In the genomic region with DNA sequence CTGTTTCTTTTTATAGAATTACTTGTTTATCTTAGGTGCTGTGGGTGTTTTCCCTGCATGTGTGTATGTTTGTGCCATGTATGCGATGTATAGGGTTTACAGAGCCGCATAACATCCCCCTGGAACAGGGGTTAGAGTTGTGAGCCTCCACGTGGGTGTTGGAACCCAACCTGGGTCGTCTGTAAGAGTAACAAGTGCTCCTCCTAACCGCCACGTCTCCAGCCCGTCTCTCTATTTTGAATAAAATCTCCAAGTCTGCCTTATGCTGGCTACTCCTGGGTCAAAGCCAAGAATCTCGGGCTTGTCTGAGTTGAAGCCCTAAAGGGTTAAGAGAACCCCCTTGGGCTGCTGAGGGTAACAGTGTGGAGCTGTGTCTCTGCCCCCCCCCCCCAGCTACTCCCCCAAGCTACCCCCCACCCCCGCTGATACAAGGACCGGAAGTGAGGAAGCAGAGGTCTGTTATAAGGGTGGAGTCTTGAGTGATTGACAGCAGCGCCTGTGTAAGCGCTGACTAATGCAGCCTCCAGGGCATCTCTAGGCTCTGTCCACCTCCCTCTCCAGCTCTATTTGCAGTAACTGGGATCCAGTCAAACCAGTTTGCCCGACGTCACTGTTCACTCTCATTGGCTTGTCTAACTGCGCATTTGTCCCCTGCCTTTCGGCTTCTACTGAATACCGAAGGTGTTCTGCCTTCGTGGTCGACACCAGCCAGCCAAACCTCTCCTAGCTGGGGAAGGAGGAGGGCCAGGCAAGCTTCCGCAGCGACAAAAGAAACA, we compare ENCODE assay signal across 8 mouse cellular contexts. TPM values are rescaled to one million over a fixed set of nuclear protein-coding genes. Genes with fewer than 3 reads are reported as not detected.
A peak's percentile ranks its signal among the peaks of the same experiment; 100 is the strongest.
DNase-seq lines count a peak whose midpoint lies in the region; ATAC-seq lines count a peak whose summit lies in the region.

No protein-coding gene starts in this region.

- peaks cover 9% of the 10 kb centered on the region for H3K4me1 ChIP-seq in forebrain, embryonic 16.5 days (replicated peaks; ENCODE audit: control insufficient read depth, insufficient read depth, low read length)
- H3K4me1 ChIP-seq in hindbrain, embryonic 11.5 days (replicated peaks; ENCODE audit: control insufficient read depth, insufficient read depth, low read length), result 0 out of 2 replicates have a peak, but pooled peaks cover 5% of the 10 kb centered on the region

- 3% methylated on average over 21 of the region's 21 CpGs for WGBS in forebrain, embryonic 16.5 days
- WGBS in hindbrain, embryonic 11.5 days, result 7% methylated on average over 21 of the region's 21 CpGs

- peak; percentile 32 to 43 for DNase-seq in right cerebral cortex, adult 2 months (ENCODE audit: low spot score in 2 of 2)
- no peak for DNase-seq in right cerebral cortex, postnatal 14 days
- DNase-seq in cerebellum, adult 11 months, result peak; percentile 13
- DNase-seq in hindbrain, embryonic 11.5 days (ENCODE audit: low spot score), result peak; percentile 67
- peak; percentile 46 for DNase-seq in layer of hippocampus, adult 9-11 months
- DNase-seq in lung, postnatal 4 days, result peak; percentile 79 to 88
- DNase-seq in skeletal muscle tissue, adult 2 months (ENCODE audit: low read depth, low spot score), result peak; percentile 96

- peak overlapping the region; percentile 77 for H3K4me2 ChIP-seq in forebrain, embryonic 16.5 days (ENCODE audit: low read length)
- H3K4me2 ChIP-seq in hindbrain, embryonic 11.5 days (replicated peaks; ENCODE audit: low read depth, low read length), result peak overlapping the region; percentile 39

- H3K9ac ChIP-seq in forebrain, embryonic 16.5 days (replicated peaks; ENCODE audit: low read depth, low read length), result peak overlapping the region; percentile 59
- H3K9ac ChIP-seq in hindbrain, embryonic 11.5 days (ENCODE audit: low read depth, low read length), result peak overlapping the region; percentile 37

- H3K9me3 ChIP-seq in forebrain, embryonic 16.5 days (ENCODE audit: control insufficient read depth, low read length), result no peaks in the 10 kb centered on the region
- H3K9me3 ChIP-seq in hindbrain, embryonic 11.5 days (ENCODE audit: control insufficient read depth, low read length), result no peaks in the 10 kb centered on the region

- H3K36me3 ChIP-seq in forebrain, embryonic 16.5 days (ENCODE audit: control insufficient read depth, insufficient read depth), result no peaks in the 10 kb centered on the region
- H3K36me3 ChIP-seq in hindbrain, embryonic 11.5 days (ENCODE audit: control insufficient read depth, insufficient read depth, low read length), result no peaks in the 10 kb centered on the region

- peak; percentile 92 for ATAC-seq in forebrain, embryonic 16.5 days
- peak; percentile 84 for ATAC-seq in hindbrain, embryonic 11.5 days (ENCODE audit: low FRiP score)

- H3K27ac ChIP-seq in forebrain, embryonic 16.5 days (ENCODE audit: low read length), result peak overlapping the region; percentile 48
- 0 out of 2 replicates have a peak overlapping the region, but pooled peaks have one; percentile 39 for H3K27ac ChIP-seq in hindbrain, embryonic 11.5 days (ENCODE audit: low read depth, low read length)

- peak overlapping the region; percentile 46 for H3K4me3 ChIP-seq in forebrain, embryonic 16.5 days (replicated peaks; ENCODE audit: low read length)
- peak overlapping the region; percentile 18 for H3K4me3 ChIP-seq in hindbrain, embryonic 11.5 days (ENCODE audit: low read depth, low read length)

- H3K27me3 ChIP-seq in forebrain, embryonic 16.5 days (replicated peaks; ENCODE audit: control insufficient read depth, insufficient read depth, low read length), result no peaks in the 10 kb centered on the region
- no peaks in the 10 kb centered on the region for H3K27me3 ChIP-seq in hindbrain, embryonic 11.5 days (ENCODE audit: control insufficient read depth, insufficient read depth, low read length)

RNA-seq across cellular contexts. Expression of a gene that starts 36.3 kb away (rescaled TPM):
- not detected in 2 replicates for polyA plus RNA-seq in forebrain, embryonic 16.5 days (2015; fragmentation: Nextera tagmentation; extraction: Ambion mirVana)
- polyA plus RNA-seq in hindbrain, embryonic 11.5 days (2014; fragmentation: Nextera tagmentation; extraction: Ambion mirVana), result not detected in 2 replicates
